Mouse (Mus musculus) heart, postnatal 0 days (tissue): ENCODE data around the gene Gm4969. TPM values are rescaled to one million over a fixed set of nuclear protein-coding genes. Genes with fewer than 3 reads are reported as not detected.

Source experiments
- ATAC-seq: fragments of 200-750 bp; cut with Nextera tagmentation; 2 replicates; pipeline ENCODE4 v1.8.0; 2017; ENCODE audit warnings: low read depth, moderate number of reproducible peaks, moderate library complexity; ENCODE audit not compliant: insufficient read depth
- DNase-seq: peaks from one replicate; pipeline ENCODE4 v3.0.0-alpha.2; 2016; ENCODE audit warnings: low spot score
- H3K27ac ChIP-seq: fragments of 300-500 bp; sonication (generic); 2 replicates; pipeline ENCODE4 v1.5.1; 2014; ENCODE audit warnings: low read depth, mild to moderate bottlenecking
- H3K27me3 ChIP-seq: fragments of 300-500 bp; sonication (generic); 2 replicates; pipeline ENCODE4 v1.6.1; 2014; ENCODE audit warnings: low read length, mixed read lengths; ENCODE audit not compliant: control insufficient read depth, insufficient read depth
- H3K36me3 ChIP-seq: fragments of 300-500 bp; sonication (generic); replicated peaks from 2 replicates; pipeline ENCODE4 v1.6.1; 2014; ENCODE audit warnings: low read length, mixed read lengths; ENCODE audit not compliant: control insufficient read depth, insufficient read depth
- H3K4me1 ChIP-seq: fragments of 300-500 bp; sonication (generic); 2 replicates; pipeline ENCODE4 v1.6.1; 2014; ENCODE audit warnings: antibody characterized with exemption; ENCODE audit not compliant: control insufficient read depth, insufficient read depth
- H3K4me2 ChIP-seq: fragments of 300-500 bp; sonication (generic); 2 replicates; pipeline ENCODE4 v1.6.1; 2014; ENCODE audit warnings: low read depth, mild to moderate bottlenecking, low read length, moderate library complexity
- H3K4me3 ChIP-seq: fragments of 300-500 bp; sonication (generic); 2 replicates; pipeline ENCODE4 v1.5.1; 2014; ENCODE audit warnings: low read depth, low read length
- H3K9ac ChIP-seq: fragments of 300-500 bp; sonication (generic); replicated peaks from 2 replicates; pipeline ENCODE4 v1.6.1; 2014; ENCODE audit warnings: low read depth, low read length, mixed read lengths
- H3K9me3 ChIP-seq: fragments of 300-500 bp; sonication (generic); replicated peaks from 2 replicates; pipeline ENCODE4 v1.6.1; 2016; ENCODE audit warnings: low read length; ENCODE audit not compliant: control insufficient read depth
- CTCF ChIP-seq: IDR thresholded peaks from 2 replicates; pipeline ENCODE4 v1.5.1; 2016; ENCODE audit warnings: antibody characterized with exemption, control low read depth, low read depth
- EP300 ChIP-seq: IDR thresholded peaks from 2 replicates; pipeline ENCODE4 v1.6.1; 2016; ENCODE audit warnings: antibody characterized with exemption, low read depth
- WGBS: fragments of 180-500 bp; shearing (Covaris S2); extraction: QIAGEN DNeasy Blood & Tissue Kit; methylation state at CpG from one replicate; pipeline ENCODE4 v1.1.7; 2014; 5-methylcytosine and 5-hydroxymethylcytosine counted together
- polyA plus RNA-seq: library from polyadenylated mRNA; unstranded; fragments of >200 nt; fragmentation: Nextera tagmentation; extraction: Ambion mirVana; gene quantifications from 2 replicates; pipeline ENCODE4 v1.2.1, GENCODE M21; 2015
- total RNA-seq: library from RNA; depleted of rRNA; stranded (reverse); fragments of >200 nt; gene quantifications from 2 replicates; pipeline ENCODE4 v1.2.3, GENCODE M21; 2014; ENCODE audit warnings: low replicate concordance

Gm4969 gene
- total and polyA plus RNA-seq, 2 experiments from 2014 or later, result 0.38 to 0.69 TPM

- no peaks in the 10 kb centered on the region for H3K9me3 ChIP-seq
- peak overlapping the region; percentile 63 for H3K4me3 ChIP-seq
- H3K4me2 ChIP-seq, result peak overlapping the region; percentile 90
- H3K9ac ChIP-seq, result peak overlapping the region; percentile 74; the same call in 1 of the 2 replicates
- peaks cover 13% of the 10 kb centered on the region; the same call in 1 of the 2 replicates for H3K36me3 ChIP-seq
- WGBS, result 60% methylated on average over 5 of the region's 5 CpGs
- peak overlapping the region; percentile 93; the same call in 1 of the 2 replicates for H3K27ac ChIP-seq
- no peak for TF ChIP-seq EP300
- no peak for TF ChIP-seq CTCF
- ATAC-seq (no peak), DNase-seq (no peak)
- H3K27me3 ChIP-seq, result no peaks in the 10 kb centered on the region
- peaks cover 29% of the 10 kb centered on the region for H3K4me1 ChIP-seq
Observed at GRCm38 (mm10) chr7:19096421-19096976, 21.7 kb downstream of the Gm4969 start.

- Histone ChIP-seq H3K4me1 (peaks cover 29% of the 10 kb centered on the region), H3K4me2 (peak overlapping the region; percentile 90), H3K9me3 (no peaks in the 10 kb centered on the region), H3K36me3 (peaks cover 21% of the 10 kb centered on the region), H3K27me3 (no peaks in the 10 kb centered on the region), H3K27ac (peak overlapping the region; percentile 93), H3K4me3 (peak overlapping the region; percentile 63), H3K9ac (peak overlapping the region; percentile 74)
- no peak for ATAC-seq
- no peak for TF ChIP-seq CTCF
- no peak for TF ChIP-seq EP300
- peak; percentile 77 for DNase-seq
- 2% methylated on average over 19 of the region's 19 CpGs for WGBS
Observed at GRCm38 (mm10) chr7:19095751-19096110, 22.4 kb downstream of the Gm4969 start.

GRCm38 (mm10) chr7:19094826-19095750 lies 23.1 kb downstream of the Gm4969 start:
- Histone ChIP-seq H3K9ac (peak overlapping the region; percentile 74), H3K36me3 (peaks cover 27% of the 10 kb centered on the region), H3K4me3 (peak overlapping the region; percentile 63), H3K4me1 (peaks cover 29% of the 10 kb centered on the region), H3K27me3 (no peaks in the 10 kb centered on the region), H3K9me3 (no peaks in the 10 kb centered on the region), H3K27ac (peak overlapping the region; percentile 93), H3K4me2 (peak overlapping the region; percentile 90)
- no peak for DNase-seq
- ATAC-seq, result no peak
- WGBS, result under 1% methylated on average over 73 of the region's 87 CpGs
- no peak for TF ChIP-seq CTCF
- TF ChIP-seq EP300, result no peak

- DNase-seq (no peak), ATAC-seq (peak; percentile 10; the same call in 1 of the 2 replicates)
- TF ChIP-seq CTCF, result no peak
- Histone ChIP-seq H3K4me3 (peak within 1 kb of the TSS; percentile 63), H3K27ac (peak within 1 kb of the TSS; percentile 93), H3K27me3 (no peaks in the 10 kb centered on the region), H3K9me3 (no peaks in the 10 kb centered on the region), H3K36me3 (peaks cover 34% of the 10 kb centered on the region), H3K4me2 (peak within 1 kb of the TSS; percentile 90), H3K4me1 (peaks cover 29% of the 10 kb centered on the region), H3K9ac (peak within 1 kb of the TSS; percentile 74)
- WGBS, result 0% methylated on average over 23 of the region's 36 CpGs
Observed at GRCm38 (mm10) chr7:19094471-19094825, 23.7 kb downstream of the Gm4969 start, which contains the start of gene Six5. Six5 (plus strand) TSS chr7:19094594.

GRCm38 (mm10) chr7:19093537-19094385 lies 24.4 kb downstream of the Gm4969 start:
- peak overlapping the region; percentile 74 for H3K9ac ChIP-seq
- TF ChIP-seq EP300 (no peak), CTCF (no peak)
- H3K4me3 ChIP-seq, result peak overlapping the region; percentile 63
- H3K4me1 ChIP-seq, result peaks cover 29% of the 10 kb centered on the region
- peak overlapping the region; percentile 90 for H3K4me2 ChIP-seq
- ATAC-seq (peak; percentile 83), DNase-seq (peak; percentile 96)
- no peaks in the 10 kb centered on the region for H3K9me3 ChIP-seq
- WGBS, result under 1% methylated on average over 44 of the region's 45 CpGs
- H3K27me3 ChIP-seq, result no peaks in the 10 kb centered on the region
- peaks cover 34% of the 10 kb centered on the region for H3K36me3 ChIP-seq
- peak overlapping the region; percentile 93 for H3K27ac ChIP-seq
